Mouse (Mus musculus) cerebellum, postnatal 10 days (tissue): Measurements from ENCODE around the gene Sergef.
A peak's percentile ranks its signal among the peaks of the same experiment; 100 is the strongest.

Source experiments
- DNase-seq, 2 experiments: peaks; one replicate each; pipeline ENCODE4 v3.0.0; 2021; ENCODE audit warnings: mixed read lengths in 2 of 2

The Sergef gene

GRCm38 (mm10) chr7:46615256-46615977 is 24.2 kb downstream of the Sergef start:
- DNase-seq, result no peak

DNA sequence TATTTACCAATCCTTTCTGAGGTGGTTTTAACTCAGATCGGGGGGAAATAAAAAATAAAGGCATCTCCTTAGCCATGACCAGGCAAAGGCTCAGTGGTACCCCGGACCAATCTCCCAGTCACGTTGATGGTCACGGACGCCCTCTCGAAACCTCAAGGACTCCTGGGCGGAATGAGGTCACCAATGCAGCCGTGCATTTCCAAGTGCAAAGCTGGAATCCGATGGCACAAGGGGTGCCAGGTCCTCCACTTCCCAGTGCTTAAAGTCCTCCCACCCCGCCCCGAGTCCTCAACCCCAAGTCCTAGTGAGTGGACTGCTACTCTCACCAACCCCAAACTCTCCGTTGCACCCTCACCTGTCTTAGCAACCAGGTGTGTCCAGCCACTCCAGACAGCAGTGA is 25.3 kb downstream of the Sergef start:
- no peak for DNase-seq

- DNase-seq, result peak; percentile 70 to 74
Observed at GRCm38 (mm10) chr7:46613091-46613490, 26.5 kb downstream of the Sergef start.

- no peak for DNase-seq
Observed at GRCm38 (mm10) chr7:46612421-46612937, 27.1 kb downstream of the Sergef start.

- DNase-seq, result peak; percentile 77 to 83
Observed at GRCm38 (mm10) chr7:46611970-46612369, 27.6 kb downstream of the Sergef start.

DNA sequence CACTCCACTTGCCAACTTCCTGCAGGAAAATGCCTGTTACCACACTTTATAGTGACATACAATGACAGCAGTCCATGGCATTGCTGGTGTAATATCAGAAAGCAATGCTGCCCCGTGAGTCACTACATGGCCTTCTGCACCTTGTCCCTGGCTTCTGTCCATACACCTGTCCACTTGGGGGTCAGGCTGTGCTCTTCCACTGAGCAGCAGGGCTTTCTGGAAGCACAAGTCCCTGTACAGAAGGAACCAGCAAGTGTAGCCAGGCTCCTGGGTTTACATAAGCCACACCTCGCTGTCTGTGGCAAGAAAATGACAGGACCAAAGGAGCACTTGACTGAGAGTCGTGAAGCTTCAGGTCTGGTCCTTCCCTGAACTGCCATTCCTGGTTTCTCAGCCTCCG is 30.3 kb downstream of the Sergef start:
- no peak for DNase-seq

- DNase-seq, result peak; percentile 89 to 95
Observed at GRCm38 (mm10) chr7:46607428-46608055, 32.1 kb downstream of the Sergef start.

- no peak for DNase-seq
Observed at GRCm38 (mm10) chr7:46607031-46607426, 32.6 kb downstream of the Sergef start.

- DNase-seq, result peak; percentile 97 to 98
Observed at GRCm38 (mm10) chr7:46606391-46607030, 33.1 kb downstream of the Sergef start.

DNA sequence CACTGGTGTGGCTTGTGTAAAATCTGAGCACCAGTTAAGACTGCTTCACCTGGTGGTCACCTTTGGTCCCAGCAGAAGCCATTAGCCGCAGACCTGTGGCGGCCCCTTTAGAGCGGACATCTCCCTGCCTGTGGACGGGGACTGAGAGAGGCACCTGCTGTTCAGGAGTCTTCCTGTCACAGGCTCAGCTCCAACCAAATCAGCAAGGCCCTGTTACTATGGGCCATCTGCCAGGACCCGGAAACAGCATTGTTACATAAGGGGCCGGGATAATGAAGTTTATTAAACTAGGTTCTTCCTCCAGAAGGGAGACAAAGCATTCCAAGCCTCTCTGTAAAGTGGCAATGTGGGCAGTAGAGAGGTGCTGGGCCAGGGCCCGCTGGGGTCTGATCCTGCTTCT is 36.6 kb downstream of the Sergef start:
- peak; percentile 80 to 84 for DNase-seq

DNA sequence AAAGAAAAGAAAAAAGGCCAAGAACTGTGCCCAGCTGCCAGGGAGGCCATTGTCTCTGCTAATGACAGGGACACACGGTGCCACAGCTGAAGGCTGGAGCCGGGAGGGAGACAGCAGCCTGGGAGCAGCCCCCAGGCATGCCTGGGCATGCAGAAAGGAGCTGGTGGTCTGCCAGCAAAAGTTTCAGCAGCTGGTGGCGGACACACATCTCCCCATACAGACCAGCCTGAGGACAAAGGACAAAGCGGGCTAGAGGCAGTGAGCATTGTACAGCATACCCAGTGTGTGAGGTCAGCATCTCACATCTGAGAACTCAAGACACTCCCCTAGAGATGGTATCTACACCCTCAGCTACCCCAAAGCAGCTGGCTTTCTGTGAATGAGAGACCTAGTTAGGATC is 37.5 kb downstream of the Sergef start:
- DNase-seq, result peak; percentile 63 to 73

DNA sequence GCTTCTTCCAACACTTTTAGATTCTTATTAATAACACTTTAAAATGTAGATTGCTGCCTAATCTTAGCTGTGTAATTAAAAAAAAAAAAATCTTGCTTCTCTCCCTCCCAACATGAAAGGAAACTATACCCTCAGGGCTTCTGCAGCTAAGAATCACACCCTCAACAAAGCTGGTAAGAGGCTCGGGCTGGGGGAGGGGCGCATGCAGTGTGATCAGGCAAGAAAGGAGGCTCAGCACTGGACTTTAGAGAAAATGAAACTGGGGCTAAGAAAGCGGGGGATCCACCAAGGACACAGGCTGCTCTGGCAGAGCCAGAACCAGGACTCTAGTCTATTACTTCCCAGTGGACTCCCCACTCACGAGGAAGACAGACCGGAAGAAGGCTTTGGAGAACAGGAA is 38.5 kb downstream of the Sergef start:
- DNase-seq, result peak in 1 of 2 experiments; percentile 52

- no peak for DNase-seq
Observed at GRCm38 (mm10) chr7:46597006-46597405, 42.6 kb downstream of the Sergef start.

- DNase-seq, result peak; percentile 64 to 72
Observed at GRCm38 (mm10) chr7:46591546-46591945, 48.1 kb downstream of the Sergef start.

GRCm38 (mm10) chr7:46589181-46589580 is 50.4 kb downstream of the Sergef start:
- no peak for DNase-seq

- DNase-seq, result no peak
Observed at GRCm38 (mm10) chr7:46588005-46588404, 51.6 kb downstream of the Sergef start.

DNA sequence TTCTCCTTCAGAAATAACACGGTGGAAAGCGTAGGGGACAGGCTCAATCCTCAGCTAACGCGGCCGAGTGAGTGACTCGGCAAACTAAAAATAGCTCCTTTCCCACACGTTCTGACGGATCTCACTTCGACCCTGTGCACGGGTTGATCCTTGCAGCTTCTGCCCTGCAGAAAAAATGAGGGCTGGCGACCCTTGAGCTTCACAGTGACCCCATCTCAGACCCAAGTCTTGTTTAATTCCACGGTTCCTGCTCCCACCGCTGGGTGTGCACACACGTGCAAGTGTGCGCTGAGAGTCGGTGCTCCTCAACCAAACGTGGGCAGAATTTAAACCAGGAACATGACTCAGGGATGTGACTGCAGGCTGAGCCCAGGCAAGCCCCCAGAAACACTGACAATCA is 52.1 kb downstream of the Sergef start:
- no peak for DNase-seq

- peak; percentile 50 to 53 for DNase-seq
Observed at GRCm38 (mm10) chr7:46586621-46587216, 52.9 kb downstream of the Sergef start.

DNA sequence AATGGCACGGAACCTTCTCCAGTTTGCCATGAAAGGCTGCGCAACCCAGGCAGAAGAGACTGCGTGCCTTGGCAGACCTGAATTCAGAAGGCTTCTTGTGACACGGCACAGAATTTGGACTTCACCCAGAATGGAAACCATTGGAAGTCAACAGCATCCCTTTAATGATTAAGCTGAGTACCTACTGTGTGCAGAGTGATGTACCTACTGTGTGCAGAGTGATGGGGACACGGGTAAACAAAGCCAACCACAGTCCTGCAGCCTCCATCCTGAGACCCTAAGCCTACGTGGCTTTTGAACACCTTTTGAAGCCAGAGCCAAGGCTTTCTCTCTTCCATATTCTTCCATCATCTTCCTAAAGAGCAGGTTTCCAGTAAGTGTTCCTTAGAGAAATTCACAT is 56.9 kb downstream of the Sergef start:
- DNase-seq, result no peak

DNA sequence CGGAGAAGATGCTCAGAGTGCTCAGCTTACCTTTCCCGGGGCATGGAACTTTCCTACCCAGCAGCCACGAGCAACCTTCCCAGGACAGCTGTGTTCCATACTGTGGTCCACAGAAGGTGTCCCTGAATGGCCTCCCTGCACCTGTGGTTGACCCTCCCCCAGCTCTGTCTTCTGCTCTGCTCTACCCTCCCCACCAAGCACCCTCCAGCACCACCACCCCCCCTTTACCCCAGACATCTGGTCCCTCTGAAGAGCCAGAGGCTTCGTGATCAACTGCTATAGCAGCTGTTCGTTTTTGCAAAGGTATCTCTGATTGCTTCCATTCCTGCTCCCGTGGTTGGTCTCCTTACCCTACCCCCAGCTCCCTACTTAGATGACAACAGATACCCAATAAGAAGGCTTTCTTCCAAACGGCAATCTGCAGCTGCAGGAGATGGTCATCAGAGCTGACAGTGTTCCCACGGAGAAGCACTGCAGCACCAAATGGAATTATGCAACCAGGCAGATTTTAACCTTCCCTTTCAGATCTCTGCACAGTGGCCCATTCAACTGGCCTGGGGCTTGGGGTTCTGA is 58.2 kb downstream of the Sergef start:
- DNase-seq, result no peak

- no peak for DNase-seq
Observed at GRCm38 (mm10) chr7:46578091-46578490, 61.5 kb downstream of the Sergef start.

GRCm38 (mm10) chr7:46575897-46576296 is 63.7 kb downstream of the Sergef start:
- no peak for DNase-seq
